Mouse (Mus musculus): ENCODE data around the gene Slc38a3. TPM values are rescaled to one million over a fixed set of nuclear protein-coding genes. Genes with fewer than 3 reads are reported as not detected.

Slc38a3 gene
- total RNA-seq, 4 experiments from 2014 or later, result 62.8 to 91.0 (median 81.6) TPM

GRCm38 (mm10) chr9:107619546-107619879, 49.8 kb downstream of the Slc38a3 start:
- no peak for DNase-seq (ENCODE audit: low spot score)

- no peak for DNase-seq (ENCODE audit: low spot score)
These were observed 50.4 kb downstream of the Slc38a3 start for GRCm38 (mm10) chr9:107618778-107619545.

GRCm38 (mm10) chr9:107618098-107618497, 51.2 kb downstream of the Slc38a3 start:
- no peak for DNase-seq (ENCODE audit: low spot score)

DNA sequence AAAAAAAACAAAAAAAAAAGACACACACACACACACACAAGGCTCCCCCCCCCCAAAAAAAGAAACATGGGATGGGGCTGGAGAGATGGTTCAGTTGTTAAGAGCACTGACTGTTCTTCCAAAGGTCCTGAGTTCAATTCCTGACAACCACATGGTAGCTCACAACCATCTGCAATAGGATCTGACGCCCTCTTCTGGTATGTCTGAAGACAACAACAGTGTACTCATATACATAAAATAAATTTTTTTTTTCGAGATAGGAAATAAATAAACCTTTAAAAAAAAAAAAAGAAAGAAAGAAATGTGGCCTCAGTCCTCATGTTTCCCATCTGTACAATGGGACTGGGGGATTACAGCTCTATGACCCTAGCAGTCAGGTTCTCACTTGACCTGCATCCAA, 51.9 kb downstream of the Slc38a3 start:
- DNase-seq (ENCODE audit: low spot score), result no peak

- DNase-seq (ENCODE audit: low spot score), result no peak
These were observed 54.3 kb downstream of the Slc38a3 start for GRCm38 (mm10) chr9:107615035-107615434.

- no peak for DNase-seq (ENCODE audit: low spot score)
These were observed 56.3 kb downstream of the Slc38a3 start for GRCm38 (mm10) chr9:107612945-107613569.

GRCm38 (mm10) chr9:107612191-107612944, 57.0 kb downstream of the Slc38a3 start:
- peak; percentile 97 for DNase-seq (ENCODE audit: low spot score)

DNA sequence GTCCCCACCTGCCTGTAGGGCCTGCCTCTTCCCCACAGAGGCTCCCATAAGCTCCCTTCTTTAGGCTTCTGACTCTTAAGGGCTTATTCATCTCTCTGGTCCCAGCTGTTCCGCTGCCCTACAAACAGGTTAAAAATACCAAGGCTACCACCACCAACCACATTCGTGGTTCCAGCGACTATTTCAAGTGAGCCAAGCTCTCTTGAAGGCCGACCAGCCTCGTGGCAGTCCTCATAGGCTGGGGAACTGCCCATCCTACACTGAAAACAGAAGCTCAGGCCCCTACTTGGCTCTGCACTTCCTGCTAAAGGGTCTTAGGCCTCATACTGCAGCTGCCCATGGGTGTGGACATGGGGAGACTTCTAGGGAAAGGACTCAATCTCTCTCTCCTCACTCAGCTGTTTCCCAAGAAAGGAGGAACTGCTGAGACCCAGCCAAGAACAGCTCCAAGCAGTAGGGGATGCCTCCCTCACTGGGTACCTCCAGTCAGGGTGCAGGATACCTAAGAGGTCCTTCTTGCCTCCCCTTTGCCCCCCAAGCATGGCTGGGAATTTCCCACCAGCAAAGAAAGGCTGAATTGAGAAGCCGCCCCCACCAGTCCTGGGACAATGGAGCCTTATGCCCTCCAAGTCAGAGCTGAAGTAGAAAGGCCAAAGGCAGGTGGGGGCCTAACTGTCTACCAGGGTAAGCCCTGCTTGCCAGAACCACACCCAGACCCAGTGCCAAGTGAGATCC, 57.7 kb downstream of the Slc38a3 start:
- DNase-seq (ENCODE audit: low spot score), result no peak

DNA sequence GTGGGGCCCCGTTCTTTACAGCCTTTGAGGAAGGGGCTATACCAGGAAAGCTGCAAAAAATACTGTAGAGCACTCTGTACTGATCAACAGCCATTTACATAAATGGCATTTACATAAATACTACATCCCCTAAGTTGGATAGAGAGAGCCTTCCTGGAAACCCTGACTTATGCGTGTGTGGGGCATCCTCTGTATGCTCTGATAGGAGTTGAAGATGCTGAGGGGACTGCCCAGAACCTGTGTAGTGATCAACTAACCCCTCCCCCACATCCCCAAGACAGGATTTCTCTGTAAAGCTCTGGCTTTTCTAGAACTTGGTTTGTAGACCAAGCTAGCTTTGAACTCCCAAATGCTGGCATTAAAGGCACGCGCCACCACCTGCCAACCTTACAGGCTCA, 59.9 kb downstream of the Slc38a3 start:
- DNase-seq (ENCODE audit: low spot score), result no peak

DNA sequence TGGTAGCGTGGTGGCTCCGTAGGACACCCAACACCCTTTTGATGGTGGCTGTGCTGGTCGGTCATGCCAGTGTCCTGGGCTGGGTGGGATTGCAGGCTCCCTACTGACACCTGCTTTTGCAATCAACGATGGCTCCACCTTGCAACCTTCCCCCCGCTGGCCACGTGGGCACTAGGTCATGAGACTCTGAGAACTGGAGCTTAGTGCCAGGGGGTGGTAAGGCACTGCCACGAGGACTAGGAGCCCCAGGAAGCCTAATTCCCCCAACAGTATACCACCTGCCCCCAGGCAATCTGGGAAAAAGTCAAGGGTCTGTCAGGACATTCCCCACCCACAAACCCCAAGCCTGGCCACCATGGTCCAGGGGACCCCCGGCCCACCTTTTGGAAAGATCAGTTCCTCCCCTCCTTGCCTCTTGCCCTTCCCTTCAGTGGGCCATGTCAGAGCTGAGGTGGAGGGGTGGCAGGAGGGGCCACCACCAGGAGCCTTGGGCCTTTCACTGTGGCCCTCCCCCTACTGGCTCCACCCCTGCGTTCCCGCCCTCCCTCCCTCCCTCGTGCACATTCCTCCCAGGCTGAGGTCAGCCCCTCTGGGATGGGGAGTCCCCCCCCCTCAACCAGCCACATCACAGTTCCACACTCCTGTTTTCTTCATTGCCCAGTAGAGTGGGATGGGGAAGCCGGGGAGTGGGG, 60.4 kb downstream of the Slc38a3 start, which contains the start of gene Sema3b:
Gene Sema3b (minus strand): TSS at position 489 of the 692 bp plus-strand sequence.
- no peak for DNase-seq (ENCODE audit: low spot score)

GRCm38 (mm10) chr9:107607653-107608245, 61.6 kb downstream of the Slc38a3 start:
- DNase-seq (ENCODE audit: low spot score), result no peak

GRCm38 (mm10) chr9:107607036-107607435, 62.3 kb downstream of the Slc38a3 start:
- DNase-seq (ENCODE audit: low spot score), result no peak

- no peak for DNase-seq (ENCODE audit: low spot score)
These were observed 62.7 kb downstream of the Slc38a3 start for GRCm38 (mm10) chr9:107606591-107606990.

DNA sequence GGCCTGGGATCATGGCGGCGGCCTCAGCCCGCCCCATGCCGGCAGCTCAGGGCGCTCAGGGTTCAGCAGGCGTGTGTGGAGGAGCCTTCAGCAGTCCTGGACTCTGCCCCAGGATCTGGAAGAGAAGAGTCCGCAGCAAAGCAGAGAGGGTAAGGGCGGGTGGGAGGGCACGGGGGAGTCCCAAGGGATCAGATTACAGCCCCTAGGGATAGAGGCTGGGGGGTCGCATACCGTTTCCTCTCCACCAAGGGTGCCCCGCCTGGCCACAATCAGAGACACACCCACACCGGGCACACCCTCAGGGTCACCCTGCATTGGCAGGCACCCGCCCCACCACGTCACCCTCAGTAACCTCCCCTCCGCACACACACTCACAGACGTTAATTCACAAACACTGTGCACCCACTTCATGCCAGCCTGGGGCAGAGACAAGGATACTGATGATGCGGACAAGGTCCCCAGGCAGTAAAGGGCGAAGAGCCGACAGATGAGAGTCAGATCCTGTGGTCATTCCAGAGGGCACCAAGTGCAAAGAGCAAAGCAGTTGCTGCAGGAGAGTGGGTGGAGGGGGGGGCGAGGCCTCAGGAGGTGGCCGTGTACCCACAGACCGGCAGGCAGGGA, 64.2 kb downstream of the Slc38a3 start:
- no peak for DNase-seq (ENCODE audit: low spot score)

DNA sequence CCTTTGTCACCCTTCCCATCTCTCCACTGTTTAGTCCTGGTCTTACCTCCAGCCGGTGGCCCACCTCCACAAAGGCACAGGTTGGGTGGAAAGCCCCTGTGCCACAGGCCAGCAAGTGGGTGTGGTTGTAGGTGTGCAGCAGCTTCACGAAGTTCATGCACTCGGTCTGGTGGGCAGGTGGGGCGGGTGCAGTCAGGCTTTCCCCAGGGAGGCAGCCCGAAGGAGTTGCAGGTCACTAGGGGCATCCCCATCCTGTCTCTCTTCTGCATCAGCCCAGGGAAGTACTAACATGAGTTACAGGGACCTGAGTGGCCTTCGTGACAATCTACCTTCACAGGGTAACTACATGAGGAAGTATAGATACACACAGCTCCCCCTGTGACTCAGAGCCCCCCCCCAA, 66.1 kb downstream of the Slc38a3 start:
- no peak for DNase-seq (ENCODE audit: low spot score)

- DNase-seq (ENCODE audit: low spot score), result peak; percentile 95
These were observed 67.2 kb downstream of the Slc38a3 start for GRCm38 (mm10) chr9:107602068-107602648.

DNA sequence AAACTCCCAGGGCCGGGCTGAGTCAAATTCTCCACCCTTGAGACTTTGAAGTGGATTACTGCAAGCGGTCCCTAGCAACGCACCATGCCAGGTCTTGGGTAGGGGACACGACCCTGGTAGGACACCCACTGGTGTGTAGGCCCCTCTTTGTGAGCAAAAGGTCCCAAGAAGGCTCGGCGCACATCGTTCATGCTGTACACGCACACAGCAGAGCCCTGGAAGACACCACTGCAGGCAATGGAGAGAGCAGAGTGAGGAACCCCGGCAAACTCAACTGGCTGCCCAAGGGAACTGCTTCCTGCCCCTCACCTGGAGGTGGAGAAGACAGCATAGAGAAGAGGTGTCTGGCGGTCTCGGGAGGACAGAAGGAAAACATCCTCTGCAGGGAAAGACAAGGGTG, 68.1 kb downstream of the Slc38a3 start:
- DNase-seq (ENCODE audit: low spot score), result no peak

DNA sequence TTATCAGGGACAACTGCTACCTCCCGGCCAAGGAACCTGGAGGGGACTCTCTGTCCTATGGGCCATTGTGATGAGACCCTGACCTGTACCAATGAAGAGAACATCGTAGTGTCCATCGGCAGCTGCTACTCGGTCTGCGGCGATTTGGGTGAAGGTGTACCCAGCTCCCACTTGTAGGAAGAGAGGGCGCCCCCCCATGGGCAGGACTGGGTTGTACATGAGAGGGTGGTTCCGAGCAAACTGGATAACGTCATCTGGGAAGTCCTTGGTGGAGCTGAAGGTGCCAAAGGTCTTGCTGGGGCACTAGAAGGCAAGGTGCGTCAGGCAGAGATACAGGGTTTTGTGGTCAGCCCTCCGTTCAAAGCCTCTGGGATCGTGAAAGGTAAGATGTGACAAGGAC, 68.6 kb downstream of the Slc38a3 start:
- DNase-seq (ENCODE audit: low spot score), result no peak

Data from heart, adult 8-10 months (tissue).